Mouse (Mus musculus) E14TG2a.4 (cell line): Measurements from ENCODE around the gene Trp53i13.
A peak's percentile ranks its signal among the peaks of the same experiment; 100 is the strongest.

Experiments used
- CTCF ChIP-seq: conservative IDR thresholded peaks from 2 replicates; pipeline ENCODE4 v1.5.1; 2014; ENCODE audit warnings: low read length
- NANOG ChIP-seq: IDR thresholded peaks from 2 replicates; pipeline ENCODE4 v1.6.1; 2014; ENCODE audit warnings: borderline replicate concordance, low read length, mixed read lengths
- POU5F1 ChIP-seq: IDR thresholded peaks from 2 replicates; pipeline ENCODE4 v1.6.1; 2014; ENCODE audit warnings: low read length, borderline replicate concordance

- peak; percentile 88 for TF ChIP-seq CTCF
- no peak for TF ChIP-seq POU5F1
- TF ChIP-seq NANOG, result no peak
These were observed 14.4 kb downstream of the Trp53i13 start for GRCm38 (mm10) chr11:77501392-77501791.
